Mouse (Mus musculus): ENCODE data around the gene Pan2. TPM values are rescaled to one million over a fixed set of nuclear protein-coding genes. Genes with fewer than 3 reads are reported as not detected.
"Not testable (repeated sequence)": the region's sequence is repeated elsewhere in the genome, so short reads cannot be mapped to it uniquely, and the experiment has no call there.

The Pan2 gene
- polyA plus RNA-seq, 1 experiment, result 25.7 TPM

GRCm38 (mm10) chr10:128271883-128272282 lies 31.3 kb upstream of the Pan2 start:
- no peaks in the 10 kb centered on the region for H3K27me3 ChIP-seq (ENCODE audit: control insufficient read depth, insufficient read depth, low read length)
- no peak for DNase-seq (ENCODE audit: low read depth in 1 of 2, low spot score in 2 of 2)
- no peaks in the 10 kb centered on the region; the same call in 1 of the 2 replicates for H3K4me1 ChIP-seq (ENCODE audit: control insufficient read depth, insufficient read depth, insufficient read length)
- no peak overlapping the region for H3K4me3 ChIP-seq (ENCODE audit: extremely low read depth, insufficient read depth, insufficient read length)
- H3K36me3 ChIP-seq (ENCODE audit: control insufficient read depth, insufficient read depth, low read length), result peaks cover 6% of the 10 kb centered on the region
- 70% methylated on average over 2 of the region's 2 CpGs for WGBS
- no peak overlapping the region for H3K27ac ChIP-seq (ENCODE audit: insufficient read depth, low read length)
- no peak for TF ChIP-seq CTCF (IDR thresholded peaks at IDR 0.05; ENCODE audit: extremely low read depth, insufficient read depth, insufficient read length, insufficient replicate concordance)
- TF ChIP-seq POLR2A (IDR thresholded peaks at IDR 0.05; ENCODE audit: low read depth, low read length), result no peak

GRCm38 (mm10) chr10:128272819-128273439 lies 30.2 kb upstream of the Pan2 start:
- not testable (repeated sequence) for H3K4me1 ChIP-seq (ENCODE audit: control insufficient read depth, insufficient read depth, insufficient read length); H3K27ac ChIP-seq (ENCODE audit: insufficient read depth, low read length); DNase-seq (ENCODE audit: low read depth in 1 of 2, low spot score in 2 of 2); H3K4me3 ChIP-seq (ENCODE audit: extremely low read depth, insufficient read depth, insufficient read length); H3K27me3 ChIP-seq (ENCODE audit: control insufficient read depth, insufficient read depth, low read length)
- WGBS, result 82% methylated on average over 6 of the region's 7 CpGs
- H3K36me3 ChIP-seq (ENCODE audit: control insufficient read depth, insufficient read depth, low read length), result peaks cover 14% of the 10 kb centered on the region

- H3K27ac ChIP-seq (ENCODE audit: insufficient read depth, low read length); H3K4me3 ChIP-seq (ENCODE audit: extremely low read depth, insufficient read depth, insufficient read length); H3K4me1 ChIP-seq (ENCODE audit: control insufficient read depth, insufficient read depth, insufficient read length); H3K27me3 ChIP-seq (ENCODE audit: control insufficient read depth, insufficient read depth, low read length); DNase-seq (ENCODE audit: low read depth in 1 of 2, low spot score in 2 of 2): not testable (repeated sequence)
- WGBS, result 95% methylated on average over 1 of the region's 1 CpGs
- H3K36me3 ChIP-seq (ENCODE audit: control insufficient read depth, insufficient read depth, low read length), result peaks cover 31% of the 10 kb centered on the region
These were observed 27.8 kb upstream of the Pan2 start for GRCm38 (mm10) chr10:128275374-128275773.

- peaks cover 47% of the 10 kb centered on the region for H3K36me3 ChIP-seq (ENCODE audit: control insufficient read depth, insufficient read depth, low read length)
- TF ChIP-seq POLR2A (IDR thresholded peaks at IDR 0.05; ENCODE audit: low read depth, low read length), result no peak
- TF ChIP-seq CTCF (IDR thresholded peaks at IDR 0.05; ENCODE audit: extremely low read depth, insufficient read depth, insufficient read length, insufficient replicate concordance), result no peak
- no peaks in the 10 kb centered on the region for H3K4me1 ChIP-seq (ENCODE audit: control insufficient read depth, insufficient read depth, insufficient read length)
- no peak overlapping the region for H3K27ac ChIP-seq (ENCODE audit: insufficient read depth, low read length)
- H3K27me3 ChIP-seq (ENCODE audit: control insufficient read depth, insufficient read depth, low read length), result no peaks in the 10 kb centered on the region
- 88% methylated on average over 6 of the region's 6 CpGs for WGBS
- no peak overlapping the region for H3K4me3 ChIP-seq (ENCODE audit: extremely low read depth, insufficient read depth, insufficient read length)
- no peak for DNase-seq (ENCODE audit: low read depth in 1 of 2, low spot score in 2 of 2)
These were observed 25.0 kb upstream of the Pan2 start for GRCm38 (mm10) chr10:128278158-128278557.

- Histone ChIP-seq H3K36me3 (ENCODE audit: control insufficient read depth, insufficient read depth, low read length) (peaks cover 65% of the 10 kb centered on the region), H3K4me1 (ENCODE audit: control insufficient read depth, insufficient read depth, insufficient read length) (no peaks in the 10 kb centered on the region), H3K27me3 (ENCODE audit: control insufficient read depth, insufficient read depth, low read length) (no peaks in the 10 kb centered on the region), H3K27ac (ENCODE audit: insufficient read depth, low read length) (no peak overlapping the region), H3K4me3 (ENCODE audit: extremely low read depth, insufficient read depth, insufficient read length) (no peak overlapping the region)
- WGBS, result 90% methylated on average over 6 of the region's 6 CpGs
- no peak for TF ChIP-seq POLR2A (IDR thresholded peaks at IDR 0.05; ENCODE audit: low read depth, low read length)
- no peak for TF ChIP-seq CTCF (IDR thresholded peaks at IDR 0.05; ENCODE audit: extremely low read depth, insufficient read depth, insufficient read length, insufficient replicate concordance)
- no peak for DNase-seq (ENCODE audit: low read depth in 1 of 2, low spot score in 2 of 2)
These were observed 22.2 kb upstream of the Pan2 start for GRCm38 (mm10) chr10:128280943-128281342.

- 94% methylated on average over 14 of the region's 14 CpGs for WGBS
- no peak overlapping the region for H3K27ac ChIP-seq (ENCODE audit: insufficient read depth, low read length)
- peaks cover 64% of the 10 kb centered on the region for H3K36me3 ChIP-seq (ENCODE audit: control insufficient read depth, insufficient read depth, low read length)
- H3K4me1 ChIP-seq (ENCODE audit: control insufficient read depth, insufficient read depth, insufficient read length), result no peaks in the 10 kb centered on the region
- no peak overlapping the region for H3K4me3 ChIP-seq (ENCODE audit: extremely low read depth, insufficient read depth, insufficient read length)
- no peak for DNase-seq (ENCODE audit: low read depth in 1 of 2, low spot score in 2 of 2)
- H3K27me3 ChIP-seq (ENCODE audit: control insufficient read depth, insufficient read depth, low read length), result no peaks in the 10 kb centered on the region
- TF ChIP-seq CTCF (IDR thresholded peaks at IDR 0.05; ENCODE audit: extremely low read depth, insufficient read depth, insufficient read length, insufficient replicate concordance) (no peak), POLR2A (IDR thresholded peaks at IDR 0.05; ENCODE audit: low read depth, low read length) (no peak)
These were observed 21.5 kb upstream of the Pan2 start for GRCm38 (mm10) chr10:128281682-128282081.

- peaks cover 55% of the 10 kb centered on the region for H3K36me3 ChIP-seq (ENCODE audit: control insufficient read depth, insufficient read depth, low read length)
- H3K4me1 ChIP-seq (ENCODE audit: control insufficient read depth, insufficient read depth, insufficient read length), result no peaks in the 10 kb centered on the region
- H3K4me3 ChIP-seq (ENCODE audit: extremely low read depth, insufficient read depth, insufficient read length), result no peak overlapping the region
- 94% methylated on average over 20 of the region's 20 CpGs for WGBS
- TF ChIP-seq POLR2A (IDR thresholded peaks at IDR 0.05; ENCODE audit: low read depth, low read length) (no peak), CTCF (IDR thresholded peaks at IDR 0.05; ENCODE audit: extremely low read depth, insufficient read depth, insufficient read length, insufficient replicate concordance) (no peak)
- DNase-seq (ENCODE audit: low read depth in 1 of 2, low spot score in 2 of 2), result no peak
- no peaks in the 10 kb centered on the region for H3K27me3 ChIP-seq (ENCODE audit: control insufficient read depth, insufficient read depth, low read length)
- no peak overlapping the region for H3K27ac ChIP-seq (ENCODE audit: insufficient read depth, low read length)
These were observed 20.2 kb upstream of the Pan2 start for GRCm38 (mm10) chr10:128282886-128283450.
